Mouse (Mus musculus): Measurements from ENCODE around the gene Bud23. TPM values are rescaled to one million over a fixed set of nuclear protein-coding genes. Genes with fewer than 3 reads are reported as not detected.

Gene Bud23
- total and polyA plus RNA-seq, 2 experiments from 2014 or later: 69.6 to 72.1 TPM

- no peak; the same call in 1 of the 2 replicates for TF ChIP-seq CTCF (IDR thresholded peaks at IDR 0.05; ENCODE audit: low read depth)
- H3K4me2 ChIP-seq (ENCODE audit: low read depth): peak within 1 kb of the TSS; percentile 89
- 1% methylated on average over 58 of the region's 61 CpGs for WGBS
- peak within 1 kb of the TSS; percentile 58 for H3K27ac ChIP-seq (ENCODE audit: low read depth, low read length)
- H3K27me3 ChIP-seq (ENCODE audit: insufficient read depth, low read length): no peaks in the 10 kb centered on the region
- H3K4me3 ChIP-seq (ENCODE audit: low read depth, low read length): peak within 1 kb of the TSS; percentile 88
- peaks cover 6% of the 10 kb centered on the region; the same call in 1 of the 2 replicates for H3K4me1 ChIP-seq (ENCODE audit: insufficient read depth)
- no peaks in the 10 kb centered on the region for H3K9me3 ChIP-seq (ENCODE audit: low read length)
- ATAC-seq (peak; percentile 97), DNase-seq (peak; percentile 93)
- H3K9ac ChIP-seq: peak within 1 kb of the TSS; percentile 69
- H3K36me3 ChIP-seq (ENCODE audit: insufficient read depth): no peaks in the 10 kb centered on the region
These were observed 41.2 kb downstream of the Bud23 start, which contains the start of gene Stx1a for GRCm38 (mm10) chr5:135023344-135024173. Stx1a (plus strand) TSS chr5:135023482.

GRCm38 (mm10) chr5:135021814-135022213 lies 42.9 kb downstream of the Bud23 start:
- H3K4me2 ChIP-seq (ENCODE audit: low read depth): no peak overlapping the region
- TF ChIP-seq CTCF (IDR thresholded peaks at IDR 0.05; ENCODE audit: low read depth): no peak
- H3K9me3 ChIP-seq (ENCODE audit: low read length): no peaks in the 10 kb centered on the region
- H3K27me3 ChIP-seq (ENCODE audit: insufficient read depth, low read length): no peaks in the 10 kb centered on the region
- 27% methylated on average over 6 of the region's 6 CpGs for WGBS
- DNase-seq (peak; percentile 67), ATAC-seq (no peak)
- no peak overlapping the region for H3K27ac ChIP-seq (ENCODE audit: low read depth, low read length)
- H3K9ac ChIP-seq: no peak overlapping the region
- H3K4me1 ChIP-seq (ENCODE audit: insufficient read depth): peaks cover 6% of the 10 kb centered on the region; the same call in 1 of the 2 replicates
- H3K4me3 ChIP-seq (ENCODE audit: low read depth, low read length): no peak overlapping the region
- no peaks in the 10 kb centered on the region for H3K36me3 ChIP-seq (ENCODE audit: insufficient read depth)

GRCm38 (mm10) chr5:135016224-135016759 lies 48.5 kb downstream of the Bud23 start:
- H3K27ac ChIP-seq (ENCODE audit: low read depth, low read length): no peak overlapping the region
- DNase-seq (no peak), ATAC-seq (no peak)
- no peaks in the 10 kb centered on the region for H3K4me1 ChIP-seq (ENCODE audit: insufficient read depth)
- WGBS: 62% methylated on average over 4 of the region's 4 CpGs
- TF ChIP-seq CTCF (IDR thresholded peaks at IDR 0.05; ENCODE audit: low read depth): peak; percentile 31
- no peaks in the 10 kb centered on the region for H3K27me3 ChIP-seq (ENCODE audit: insufficient read depth, low read length)
- no peak overlapping the region for H3K4me2 ChIP-seq (ENCODE audit: low read depth)
- no peaks in the 10 kb centered on the region for H3K36me3 ChIP-seq (ENCODE audit: insufficient read depth)
- no peak overlapping the region for H3K9ac ChIP-seq
- H3K9me3 ChIP-seq (ENCODE audit: low read length): no peaks in the 10 kb centered on the region
- H3K4me3 ChIP-seq (ENCODE audit: low read depth, low read length): no peak overlapping the region

- Histone ChIP-seq H3K9me3 (ENCODE audit: low read length) (no peaks in the 10 kb centered on the region), H3K27ac (ENCODE audit: low read depth, low read length) (no peak overlapping the region), H3K9ac (no peak overlapping the region; the same call in 1 of the 2 replicates), H3K27me3 (ENCODE audit: insufficient read depth, low read length) (no peaks in the 10 kb centered on the region), H3K4me2 (ENCODE audit: low read depth) (no peak overlapping the region), H3K4me1 (ENCODE audit: insufficient read depth) (0 out of 2 replicates have a peak, but pooled peaks cover 7% of the 10 kb centered on the region), H3K36me3 (ENCODE audit: insufficient read depth) (no peaks in the 10 kb centered on the region), H3K4me3 (ENCODE audit: low read depth, low read length) (no peak overlapping the region)
- WGBS: 14% methylated on average over 7 of the region's 7 CpGs
- peak; percentile 91 for DNase-seq
- peak; percentile 62 for ATAC-seq
- peak; percentile 98 for TF ChIP-seq CTCF (IDR thresholded peaks at IDR 0.05; ENCODE audit: low read depth)
These were observed 49.3 kb downstream of the Bud23 start for GRCm38 (mm10) chr5:135015497-135015896.

- no peaks in the 10 kb centered on the region for H3K36me3 ChIP-seq (ENCODE audit: insufficient read depth)
- H3K4me3 ChIP-seq (ENCODE audit: low read depth, low read length): no peak overlapping the region
- no peaks in the 10 kb centered on the region for H3K27me3 ChIP-seq (ENCODE audit: insufficient read depth, low read length)
- H3K9ac ChIP-seq: no peak overlapping the region
- no peaks in the 10 kb centered on the region for H3K9me3 ChIP-seq (ENCODE audit: low read length)
- DNase-seq: peak; percentile 74
- TF ChIP-seq CTCF (IDR thresholded peaks at IDR 0.05; ENCODE audit: low read depth): peak; percentile 67
- H3K4me2 ChIP-seq (ENCODE audit: low read depth): no peak overlapping the region; the same call in 1 of the 2 replicates
- 6% methylated on average over 15 of the region's 16 CpGs for WGBS
- no peak for ATAC-seq
- H3K27ac ChIP-seq (ENCODE audit: low read depth, low read length): no peak overlapping the region
- 0 out of 2 replicates have a peak, but pooled peaks cover 8% of the 10 kb centered on the region for H3K4me1 ChIP-seq (ENCODE audit: insufficient read depth)
These were observed 51.9 kb downstream of the Bud23 start for GRCm38 (mm10) chr5:135012671-135013441.

GRCm38 (mm10) chr5:135011809-135012613 lies 52.7 kb downstream of the Bud23 start:
- Histone ChIP-seq H3K9me3 (ENCODE audit: low read length) (no peaks in the 10 kb centered on the region), H3K4me2 (ENCODE audit: low read depth) (peak overlapping the region; percentile 21; the same call in 1 of the 2 replicates), H3K27me3 (ENCODE audit: insufficient read depth, low read length) (no peaks in the 10 kb centered on the region), H3K9ac (no peak overlapping the region), H3K4me3 (ENCODE audit: low read depth, low read length) (no peak overlapping the region), H3K27ac (ENCODE audit: low read depth, low read length) (no peak overlapping the region), H3K4me1 (ENCODE audit: insufficient read depth) (0 out of 2 replicates have a peak, but pooled peaks cover 8% of the 10 kb centered on the region), H3K36me3 (ENCODE audit: insufficient read depth) (no peaks in the 10 kb centered on the region)
- DNase-seq: no peak
- no peak for TF ChIP-seq CTCF (IDR thresholded peaks at IDR 0.05; ENCODE audit: low read depth)
- whole genome bisulfite sequencing: 35% methylated on average over 26 of the region's 26 CpGs
- no peak for ATAC-seq
